Mouse (Mus musculus) C2C12 (cell line): ENCODE measurements around the gene Opn1sw. TPM values are rescaled to one million over a fixed set of nuclear protein-coding genes. Genes with fewer than 3 reads are reported as not detected.

ENCODE experiments used
- H3K27me3 ChIP-seq: one replicate; pipeline ENCODE4 v1.6.1; 2011; ENCODE audit not compliant: control insufficient read depth, insufficient read depth, insufficient read length
- H3K36me3 ChIP-seq: one replicate; pipeline ENCODE4 v1.6.1; 2011; ENCODE audit not compliant: control insufficient read depth, insufficient read depth
- H3K4me3 ChIP-seq: one replicate; pipeline ENCODE4 v1.5.1; 2011; ENCODE audit warnings: mild to moderate bottlenecking, control low read depth; ENCODE audit not compliant: poor library complexity, insufficient read depth, severe bottlenecking
- H3K79me2 ChIP-seq: one replicate; pipeline ENCODE4 v1.6.1; 2011; ENCODE audit not compliant: control insufficient read depth, insufficient read depth
- H3K79me3 ChIP-seq: one replicate; pipeline ENCODE4 v1.6.1; 2011; ENCODE audit warnings: low read depth, control low read depth
- H3ac ChIP-seq: one replicate; pipeline ENCODE3; 2011; ENCODE audit warnings: low read depth; ENCODE audit not compliant: control insufficient read depth, insufficient read length
- CEBPB ChIP-seq: IDR thresholded peaks from one replicate; pipeline ENCODE4 v1.6.1; 2011; ENCODE audit warnings: low read depth, mild to moderate bottlenecking, control low read depth, moderate library complexity
- CTCF ChIP-seq: IDR thresholded peaks from one replicate; pipeline ENCODE4 v1.5.1; 2011; ENCODE audit not compliant: control insufficient read depth, insufficient read depth, insufficient read length
- FOSL1 ChIP-seq: IDR thresholded peaks from one replicate; pipeline ENCODE4 v1.8.0; 2011; ENCODE audit warnings: mild to moderate bottlenecking, low read length; ENCODE audit not compliant: poor library complexity, insufficient read depth, severe bottlenecking
- MAX ChIP-seq: IDR thresholded peaks from one replicate; pipeline ENCODE4 v1.6.1; 2011; ENCODE audit warnings: mild to moderate bottlenecking, control low read depth
- MYOD1 ChIP-seq: IDR thresholded peaks from one replicate; pipeline ENCODE4 v1.6.1; 2011; ENCODE audit warnings: low read depth; ENCODE audit not compliant: control insufficient read depth, insufficient read length
- MYOG ChIP-seq: IDR thresholded peaks from one replicate; pipeline ENCODE4 v1.6.1; 2011; ENCODE audit not compliant: control insufficient read depth, insufficient read length; ENCODE audit errors: extremely low read depth
- USF1 ChIP-seq: IDR thresholded peaks from one replicate; pipeline ENCODE4 v1.6.1; 2011; ENCODE audit warnings: low read depth, mild to moderate bottlenecking, control low read depth, moderate library complexity
- microRNA-seq: library from miRNA; unstranded; fragments of <30 nt; microRNA quantifications from one replicate; pipeline ENCODE4, GENCODE M21; 2019; ENCODE audit warnings: borderline microRNAs expressed
- polyA plus RNA-seq: library from polyadenylated mRNA; unstranded; fragments of >200 nt; fragmentation: generic; extraction: Trizol; gene quantifications from one replicate; pipeline ENCODE4 v1.2.1, GENCODE M21; 2012; ENCODE audit warnings: missing spikeins

Gene Opn1sw
- polyA plus RNA-seq, 1 experiment: 0.06 TPM

DNA sequence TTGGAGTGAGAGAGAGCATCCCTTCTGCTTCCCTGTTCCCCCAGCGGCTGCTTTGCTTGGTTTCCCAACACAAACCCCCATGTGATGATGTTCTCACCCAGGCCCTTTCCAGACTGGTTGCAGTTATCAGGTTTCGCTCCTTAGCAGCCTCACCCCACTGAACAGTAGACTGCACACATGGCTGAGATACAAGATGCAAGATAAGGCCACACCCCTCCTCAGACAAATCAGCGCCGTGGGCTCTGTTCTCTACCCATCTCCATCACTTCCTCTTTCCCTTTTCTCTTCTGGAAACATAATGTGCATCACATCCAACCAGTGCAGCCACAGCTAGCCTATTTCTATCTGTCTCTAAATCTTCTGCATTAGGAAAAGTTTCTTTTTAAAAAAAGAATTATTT, 58.8 kb downstream of the Opn1sw start:
- TF ChIP-seq MYOG (no peak), CEBPB (no peak), FOSL1 (no peak), USF1 (no peak), CTCF (no peak), MYOD1 (no peak), MAX (no peak)
- peaks cover 5% of the 10 kb centered on the region for H3K27me3 ChIP-seq
- no peaks in the 10 kb centered on the region for H3K79me3 ChIP-seq
- H3ac ChIP-seq: no peak overlapping the region
- no peaks in the 10 kb centered on the region for H3K79me2 ChIP-seq
- H3K36me3 ChIP-seq: no peaks in the 10 kb centered on the region
- no peak overlapping the region for H3K4me3 ChIP-seq

DNA sequence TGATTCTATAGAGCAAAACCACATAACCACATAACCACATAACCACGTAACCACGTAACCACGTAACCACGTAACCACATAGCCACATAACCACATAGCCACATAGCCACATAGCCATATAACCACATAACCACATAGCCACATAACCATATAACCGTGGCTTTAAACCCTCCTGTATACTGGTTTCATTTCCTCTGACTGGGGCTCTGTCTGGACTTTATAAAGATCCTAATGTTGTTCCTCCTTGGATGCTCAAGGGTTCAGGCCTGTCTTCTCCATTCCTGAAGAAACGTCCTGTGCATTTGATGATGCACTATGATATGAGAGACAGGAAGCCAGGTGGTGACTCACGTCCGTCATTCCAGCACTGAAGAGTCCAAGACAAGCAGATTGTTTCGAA, 61.3 kb downstream of the Opn1sw start:
- TF ChIP-seq MYOG (no peak), CEBPB (no peak), CTCF (no peak), MYOD1 (peak; percentile 24), FOSL1 (peak; percentile 8), MAX (no peak)
- no peaks in the 10 kb centered on the region for H3K79me2 ChIP-seq
- H3ac ChIP-seq: no peak overlapping the region
- H3K36me3 ChIP-seq: no peaks in the 10 kb centered on the region
- H3K4me3 ChIP-seq: no peak overlapping the region
- H3K79me3 ChIP-seq: no peaks in the 10 kb centered on the region
- peaks cover 5% of the 10 kb centered on the region for H3K27me3 ChIP-seq

Small RNAs within 50 kb of the gene (microRNA-seq; reads per million reads assigned to microRNA genes)
- gene Gm26220 (not detected), gene Gm44354 (not detected)

Other genes starting within 250 kb of the Opn1sw start
- 18.2 TPM for gene Rbm28, start 223.5 kb downstream of the Opn1sw start, polyA plus RNA-seq
- 0.09 TPM for gene Prrt4, start 208.9 kb downstream of the Opn1sw start, polyA plus RNA-seq
- 65.9 TPM for gene Impdh1, start 172.1 kb downstream of the Opn1sw start, polyA plus RNA-seq
- 33.9 TPM for gene Hilpda, start 116.0 kb downstream of the Opn1sw start, polyA plus RNA-seq
- 0.19 TPM for gene Fam71f2, start 108.9 kb downstream of the Opn1sw start, polyA plus RNA-seq
- 0.22 TPM for gene Fam71f1, start 69.3 kb downstream of the Opn1sw start, polyA plus RNA-seq
- 169 TPM for gene Calu, start 40.4 kb downstream of the Opn1sw start, polyA plus RNA-seq
- gene Ccdc136, start 7.8 kb upstream of the Opn1sw start, polyA plus RNA-seq: 8.1 TPM
- 51.0 TPM for gene Flnc, start 44.8 kb upstream of the Opn1sw start, polyA plus RNA-seq
- 210 TPM for gene Atp6v1f, start 79.2 kb upstream of the Opn1sw start, polyA plus RNA-seq
- not detected for gene Atp6v1fnb, start 83.0 kb upstream of the Opn1sw start, polyA plus RNA-seq
- gene Kcp, start 119.5 kb upstream of the Opn1sw start, polyA plus RNA-seq: 0.18 TPM
- gene Irf5, start 138.2 kb upstream of the Opn1sw start, polyA plus RNA-seq: 7.6 TPM
- 29.4 TPM for gene Tnpo3, start 221.4 kb upstream of the Opn1sw start, polyA plus RNA-seq